Mouse (Mus musculus) spleen, adult 12 weeks (tissue): ENCODE measurements around the gene Wasf2.
"Not testable (repeated sequence)": the region's sequence is repeated elsewhere in the genome, so short reads cannot be mapped to it uniquely, and the experiment has no call there.

Experiments used
- DNase-seq: peaks from one replicate; pipeline ENCODE4 v3.0.0; 2022; ENCODE audit warnings: low spot score

Wasf2 gene

GRCm38 (mm10) chr4:133096671-133097070 lies 33.6 kb upstream of the Wasf2 start:
- DNase-seq: not testable (repeated sequence)

GRCm38 (mm10) chr4:133101751-133102150 lies 28.6 kb upstream of the Wasf2 start:
- DNase-seq: no peak

GRCm38 (mm10) chr4:133103525-133104193 lies 26.6 kb upstream of the Wasf2 start:
- no peak for DNase-seq

GRCm38 (mm10) chr4:133104194-133104569 lies 26.1 kb upstream of the Wasf2 start:
- DNase-seq: no peak

- no peak for DNase-seq
Observed at GRCm38 (mm10) chr4:133106691-133107090, 23.6 kb upstream of the Wasf2 start.

GRCm38 (mm10) chr4:133107788-133108281 lies 22.5 kb upstream of the Wasf2 start:
- DNase-seq: no peak

GRCm38 (mm10) chr4:133108481-133109334 lies 21.6 kb upstream of the Wasf2 start:
- DNase-seq: no peak

GRCm38 (mm10) chr4:133109335-133109801 lies 20.9 kb upstream of the Wasf2 start:
- no peak for DNase-seq

GRCm38 (mm10) chr4:133112175-133112838 lies 18.0 kb upstream of the Wasf2 start:
- DNase-seq: no peak

GRCm38 (mm10) chr4:133113351-133113882 lies 16.9 kb upstream of the Wasf2 start:
- no peak for DNase-seq

- DNase-seq: no peak
Observed at GRCm38 (mm10) chr4:133114762-133115161, 15.5 kb upstream of the Wasf2 start.

- no peak for DNase-seq
Observed at GRCm38 (mm10) chr4:133115721-133116429, 14.4 kb upstream of the Wasf2 start.

- DNase-seq: no peak
Observed at GRCm38 (mm10) chr4:133116756-133117470, 13.4 kb upstream of the Wasf2 start.

- DNase-seq: no peak
Observed at GRCm38 (mm10) chr4:133117556-133118411, 12.5 kb upstream of the Wasf2 start.

- DNase-seq: no peak
Observed at GRCm38 (mm10) chr4:133118775-133119375, 11.4 kb upstream of the Wasf2 start.

GRCm38 (mm10) chr4:133119579-133119978 lies 10.7 kb upstream of the Wasf2 start:
- DNase-seq: no peak

GRCm38 (mm10) chr4:133120833-133121321 lies 9.4 kb upstream of the Wasf2 start:
- DNase-seq: no peak

GRCm38 (mm10) chr4:133121416-133121815 lies 8.9 kb upstream of the Wasf2 start:
- no peak for DNase-seq

- no peak for DNase-seq
Observed at GRCm38 (mm10) chr4:133121974-133122637, 8.2 kb upstream of the Wasf2 start.
